Mouse (Mus musculus): Measurements from ENCODE around the gene Ppp1r12b. TPM values are rescaled to one million over a fixed set of nuclear protein-coding genes. Genes with fewer than 3 reads are reported as not detected.

The Ppp1r12b gene
- polyA plus RNA-seq, 1 experiment: 16.0 TPM

DNA sequence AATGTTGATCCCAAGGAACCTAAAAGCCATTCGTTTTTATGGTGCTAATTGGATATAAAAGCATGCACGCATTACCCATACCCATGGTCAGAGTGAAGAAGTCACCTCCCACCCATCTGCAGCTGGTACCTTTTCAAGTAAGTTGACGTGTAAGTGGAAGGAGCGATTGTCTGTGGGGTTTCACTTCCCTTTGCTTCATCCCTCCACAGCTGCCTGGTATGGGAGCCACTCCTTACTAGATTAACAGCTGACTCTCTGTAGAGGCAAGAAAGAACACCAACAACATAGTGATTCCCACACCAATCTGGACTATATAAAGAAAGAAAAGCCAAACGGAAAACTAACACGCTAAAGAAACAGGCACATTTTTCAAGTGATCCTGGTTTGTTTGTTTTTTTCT is 83.1 kb downstream of the Ppp1r12b start:
- no peak overlapping the region for H3K27ac ChIP-seq (ENCODE audit: control insufficient read depth, insufficient read depth, low read length)
- peaks cover 11% of the 10 kb centered on the region; the same call in 1 of the 2 replicates for H3K36me3 ChIP-seq (ENCODE audit: control insufficient read depth, insufficient read depth, low read length)
- TF ChIP-seq POLR2A (IDR thresholded peaks at IDR 0.05; ENCODE audit: control insufficient read depth, extremely low read depth, insufficient read depth, low read length, poor library complexity): no peak
- no peak for TF ChIP-seq CTCF (IDR thresholded peaks at IDR 0.05; ENCODE audit: borderline replicate concordance, control insufficient read depth, extremely low read depth, insufficient read depth, low read length, poor library complexity)
- 64% methylated on average over 6 of the region's 6 CpGs for WGBS
- DNase-seq: no peak
- no peaks in the 10 kb centered on the region for H3K4me1 ChIP-seq (replicated peaks; ENCODE audit: control insufficient read depth, insufficient read depth, low read length)
- no peaks in the 10 kb centered on the region for H3K27me3 ChIP-seq (ENCODE audit: control insufficient read depth, insufficient read depth, low read length)
- H3K4me3 ChIP-seq (ENCODE audit: control insufficient read depth, insufficient read depth, low read length): no peak overlapping the region

GRCm38 (mm10) chr1:134866426-134866825 is 89.3 kb downstream of the Ppp1r12b start:
- WGBS: 91% methylated on average over 2 of the region's 2 CpGs
- TF ChIP-seq POLR2A (IDR thresholded peaks at IDR 0.05; ENCODE audit: control insufficient read depth, extremely low read depth, insufficient read depth, low read length, poor library complexity): no peak
- no peak for TF ChIP-seq CTCF (IDR thresholded peaks at IDR 0.05; ENCODE audit: borderline replicate concordance, control insufficient read depth, extremely low read depth, insufficient read depth, low read length, poor library complexity)
- Histone ChIP-seq H3K4me3 (ENCODE audit: control insufficient read depth, insufficient read depth, low read length) (no peak overlapping the region), H3K36me3 (ENCODE audit: control insufficient read depth, insufficient read depth, low read length) (peaks cover 5% of the 10 kb centered on the region; the same call in 1 of the 2 replicates), H3K4me1 (replicated peaks; ENCODE audit: control insufficient read depth, insufficient read depth, low read length) (peaks cover 11% of the 10 kb centered on the region), H3K27me3 (ENCODE audit: control insufficient read depth, insufficient read depth, low read length) (no peaks in the 10 kb centered on the region), H3K27ac (ENCODE audit: control insufficient read depth, insufficient read depth, low read length) (no peak overlapping the region)
- DNase-seq: no peak

GRCm38 (mm10) chr1:134865552-134865951 is 90.2 kb downstream of the Ppp1r12b start:
- no peak overlapping the region for H3K27ac ChIP-seq (ENCODE audit: control insufficient read depth, insufficient read depth, low read length)
- WGBS: 18% methylated on average over 6 of the region's 6 CpGs
- peaks cover 5% of the 10 kb centered on the region; the same call in 1 of the 2 replicates for H3K36me3 ChIP-seq (ENCODE audit: control insufficient read depth, insufficient read depth, low read length)
- no peak overlapping the region for H3K4me3 ChIP-seq (ENCODE audit: control insufficient read depth, insufficient read depth, low read length)
- H3K27me3 ChIP-seq (ENCODE audit: control insufficient read depth, insufficient read depth, low read length): no peaks in the 10 kb centered on the region
- H3K4me1 ChIP-seq (replicated peaks; ENCODE audit: control insufficient read depth, insufficient read depth, low read length): peaks cover 11% of the 10 kb centered on the region
- DNase-seq: peak; percentile 14
- TF ChIP-seq CTCF (IDR thresholded peaks at IDR 0.05; ENCODE audit: borderline replicate concordance, control insufficient read depth, extremely low read depth, insufficient read depth, low read length, poor library complexity) (no peak), POLR2A (IDR thresholded peaks at IDR 0.05; ENCODE audit: control insufficient read depth, extremely low read depth, insufficient read depth, low read length, poor library complexity) (no peak)

DNA sequence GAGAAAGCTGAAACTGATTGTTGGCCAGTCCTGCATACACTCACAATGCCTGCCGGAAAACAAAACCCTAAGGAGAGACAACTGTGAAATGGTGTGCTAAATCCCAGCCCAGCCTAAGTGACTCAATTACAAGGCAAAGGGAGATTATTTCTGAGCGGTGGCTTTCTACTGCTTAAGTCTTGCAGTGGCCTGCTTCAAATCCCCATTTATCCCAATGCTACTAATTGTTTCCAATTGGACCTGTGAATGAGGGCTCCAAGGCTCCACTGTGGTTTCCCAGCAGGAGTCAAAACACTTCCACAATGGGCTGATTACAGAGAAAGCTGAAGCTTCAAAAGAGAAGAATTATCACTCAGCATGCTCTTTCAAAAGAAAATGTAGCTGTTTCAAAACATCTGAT is 95.2 kb downstream of the Ppp1r12b start:
- Histone ChIP-seq H3K27ac (ENCODE audit: control insufficient read depth, insufficient read depth, low read length) (no peak overlapping the region), H3K4me3 (ENCODE audit: control insufficient read depth, insufficient read depth, low read length) (no peak overlapping the region), H3K27me3 (ENCODE audit: control insufficient read depth, insufficient read depth, low read length) (no peaks in the 10 kb centered on the region), H3K36me3 (ENCODE audit: control insufficient read depth, insufficient read depth, low read length) (peaks cover 5% of the 10 kb centered on the region; the same call in 1 of the 2 replicates), H3K4me1 (replicated peaks; ENCODE audit: control insufficient read depth, insufficient read depth, low read length) (peaks cover 6% of the 10 kb centered on the region)
- WGBS: 96% methylated on average over 2 of the region's 2 CpGs
- no peak for DNase-seq
- TF ChIP-seq POLR2A (IDR thresholded peaks at IDR 0.05; ENCODE audit: control insufficient read depth, extremely low read depth, insufficient read depth, low read length, poor library complexity) (no peak), CTCF (IDR thresholded peaks at IDR 0.05; ENCODE audit: borderline replicate concordance, control insufficient read depth, extremely low read depth, insufficient read depth, low read length, poor library complexity) (no peak)

- peaks cover 5% of the 10 kb centered on the region; the same call in 1 of the 2 replicates for H3K36me3 ChIP-seq (ENCODE audit: control insufficient read depth, insufficient read depth, low read length)
- no peak for TF ChIP-seq CTCF (IDR thresholded peaks at IDR 0.05; ENCODE audit: borderline replicate concordance, control insufficient read depth, extremely low read depth, insufficient read depth, low read length, poor library complexity)
- no peak for TF ChIP-seq POLR2A (IDR thresholded peaks at IDR 0.05; ENCODE audit: control insufficient read depth, extremely low read depth, insufficient read depth, low read length, poor library complexity)
- H3K4me3 ChIP-seq (ENCODE audit: control insufficient read depth, insufficient read depth, low read length): no peak overlapping the region
- no peaks in the 10 kb centered on the region for H3K4me1 ChIP-seq (replicated peaks; ENCODE audit: control insufficient read depth, insufficient read depth, low read length)
- no peaks in the 10 kb centered on the region for H3K27me3 ChIP-seq (ENCODE audit: control insufficient read depth, insufficient read depth, low read length)
- DNase-seq: no peak
- no peak overlapping the region for H3K27ac ChIP-seq (ENCODE audit: control insufficient read depth, insufficient read depth, low read length)
- WGBS: 97% methylated on average over 3 of the region's 3 CpGs
These were observed 97.2 kb downstream of the Ppp1r12b start for GRCm38 (mm10) chr1:134858344-134859053.

DNA sequence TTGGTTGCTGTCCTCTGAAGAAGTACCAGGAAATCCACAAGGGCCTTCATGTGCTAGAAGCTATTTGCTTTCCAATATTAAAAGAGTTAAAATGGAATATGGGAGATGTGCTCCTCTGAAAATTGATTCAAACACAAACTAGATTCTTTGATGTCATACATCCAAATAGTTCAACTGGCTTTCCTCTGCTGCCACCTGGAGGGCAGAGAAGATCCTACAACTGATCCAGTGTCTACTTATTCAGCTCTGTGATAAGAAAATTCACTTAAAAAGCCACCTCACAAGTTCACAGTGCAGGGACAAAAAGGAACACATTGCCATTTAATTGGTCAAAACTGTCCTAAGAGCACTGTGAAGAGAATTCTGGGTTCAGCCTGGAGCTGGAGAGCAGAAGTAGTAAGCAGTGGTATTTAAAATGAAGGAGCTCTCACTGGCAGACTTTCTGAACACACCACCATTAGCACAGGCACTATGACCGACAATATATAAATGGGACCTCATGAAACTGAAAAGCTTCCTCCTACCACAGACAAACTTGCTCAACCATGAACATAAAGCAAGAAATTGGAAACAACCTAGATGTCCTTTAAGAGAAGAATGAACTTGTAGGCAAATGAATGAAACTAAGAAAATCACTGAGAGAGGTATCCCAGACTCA is 101.3 kb downstream of the Ppp1r12b start:
- DNase-seq: peak; percentile 77
- TF ChIP-seq POLR2A (IDR thresholded peaks at IDR 0.05; ENCODE audit: control insufficient read depth, extremely low read depth, insufficient read depth, low read length, poor library complexity) (no peak), CTCF (IDR thresholded peaks at IDR 0.05; ENCODE audit: borderline replicate concordance, control insufficient read depth, extremely low read depth, insufficient read depth, low read length, poor library complexity) (no peak)
- no peaks in the 10 kb centered on the region for H3K4me1 ChIP-seq (replicated peaks; ENCODE audit: control insufficient read depth, insufficient read depth, low read length)
- H3K4me3 ChIP-seq (ENCODE audit: control insufficient read depth, insufficient read depth, low read length): no peak overlapping the region
- H3K27ac ChIP-seq (ENCODE audit: control insufficient read depth, insufficient read depth, low read length): no peak overlapping the region
- no peaks in the 10 kb centered on the region for H3K27me3 ChIP-seq (ENCODE audit: control insufficient read depth, insufficient read depth, low read length)
- no peaks in the 10 kb centered on the region for H3K36me3 ChIP-seq (ENCODE audit: control insufficient read depth, insufficient read depth, low read length)
- 93% methylated on average over 1 of the region's 1 CpGs for WGBS
